Mouse (Mus musculus) cerebellum, postnatal 4 days (tissue): ENCODE measurements around the gene Ly6g6e.
"Not testable (repeated sequence)": the region's sequence is repeated elsewhere in the genome, so short reads cannot be mapped to it uniquely, and the experiment has no call there.

ENCODE experiments used
- DNase-seq, 2 experiments: peaks; one replicate each; pipeline ENCODE4 v3.0.0; 2022; ENCODE audit warnings: low spot score in 2 of 2, mixed read lengths in 1 of 2

Gene Ly6g6e

GRCm38 (mm10) chr17:35101161-35101560 lies 24.5 kb downstream of the Ly6g6e start:
- no peak for DNase-seq

- no peak for DNase-seq
Observed at GRCm38 (mm10) chr17:35102299-35102698, 25.6 kb downstream of the Ly6g6e start.

- DNase-seq = no peak
Observed at GRCm38 (mm10) chr17:35103221-35103690, 26.6 kb downstream of the Ly6g6e start.

GRCm38 (mm10) chr17:35104079-35104478 lies 27.4 kb downstream of the Ly6g6e start:
- DNase-seq = no peak

- DNase-seq = no peak
Observed at GRCm38 (mm10) chr17:35104754-35105153, 28.1 kb downstream of the Ly6g6e start.

- DNase-seq = peak in 1 of 2 experiments; percentile 58
Observed at GRCm38 (mm10) chr17:35105740-35106389, 29.2 kb downstream of the Ly6g6e start.

GRCm38 (mm10) chr17:35106522-35106921 lies 29.8 kb downstream of the Ly6g6e start:
- DNase-seq = no peak

GRCm38 (mm10) chr17:35108097-35108496 lies 31.4 kb downstream of the Ly6g6e start, which contains the start of gene Ly6g5c:
TSS of gene Ly6g5c (plus strand) at chr17:35108279.
- DNase-seq = peak in 1 of 2 experiments; percentile 46

- no peak for DNase-seq
Observed at GRCm38 (mm10) chr17:35111774-35112173, 35.1 kb downstream of the Ly6g6e start.

- no peak for DNase-seq
Observed at GRCm38 (mm10) chr17:35115046-35116019, 38.6 kb downstream of the Ly6g6e start, which contains the start of gene Ly6g5b. TSS of gene Ly6g5b (minus strand) at chr17:35115428.

GRCm38 (mm10) chr17:35120745-35121142 lies 44.0 kb downstream of the Ly6g6e start:
- no peak for DNase-seq

GRCm38 (mm10) chr17:35121143-35121799 lies 44.6 kb downstream of the Ly6g6e start, which contains the start of gene Gpank1:
TSS of gene Gpank1 (plus strand) at chr17:35121455.
- peak; percentile 91 to 97 for DNase-seq

- DNase-seq = peak in 1 of 2 experiments; percentile 58
Observed at GRCm38 (mm10) chr17:35121871-35122303, 45.2 kb downstream of the Ly6g6e start, which contains the start of gene Csnk2b. TSS of gene Csnk2b (minus strand) at chr17:35122053.

- DNase-seq = not testable (repeated sequence)
Observed at GRCm38 (mm10) chr17:35123287-35123686, 46.6 kb downstream of the Ly6g6e start.

- DNase-seq = not testable (repeated sequence)
Observed at GRCm38 (mm10) chr17:35124261-35124896, 47.7 kb downstream of the Ly6g6e start.

GRCm38 (mm10) chr17:35125081-35125480 lies 48.4 kb downstream of the Ly6g6e start:
- DNase-seq = no peak

- DNase-seq = no peak
Observed at GRCm38 (mm10) chr17:35125578-35125977, 48.9 kb downstream of the Ly6g6e start.

GRCm38 (mm10) chr17:35126206-35126611 lies 49.5 kb downstream of the Ly6g6e start, which contains the start of gene D17H6S53E:
TSS of gene D17H6S53E (plus strand) at chr17:35126373.
- DNase-seq = peak; percentile 52 to 61

- no peak for DNase-seq
Observed at GRCm38 (mm10) chr17:35127017-35127416, 50.3 kb downstream of the Ly6g6e start.
